In genomic region chr7:134611371-134611770, GRCm38 (mm10) we compare ENCODE assay signal across 14 mouse cellular contexts. TPM values are rescaled to one million over a fixed set of nuclear protein-coding genes. Genes with fewer than 3 reads are reported as not detected.
A peak's percentile ranks its signal among the peaks of the same experiment; 100 is the strongest.
DNase-seq lines count a peak whose midpoint lies in the region; ATAC-seq and TF ChIP-seq lines count a peak whose summit lies in the region.
"Had no signal": no experiment of that assay in that cellular context is flagged by ENCODE, and none has a peak within 500 bp of the region (broad histone marks: within the 10 kb centered on the region; RNA-seq: fewer than 3 reads in every experiment).

No protein-coding gene starts in this region.

- H3K9me3 ChIP-seq in lung, embryonic 15.5 days, result no peaks in the 10 kb centered on the region
- H3K9me3 ChIP-seq: heart, embryonic 10.5 days; midbrain, embryonic 15.5 days; neural tube, embryonic 12.5 days had no signal

- no peak for ATAC-seq in lung, embryonic 15.5 days (ENCODE audit: borderline replicate concordance, extremely low read depth, low FRiP score, low TSS enrichment)
- ATAC-seq: midbrain, embryonic 15.5 days had no signal

- no peaks in the 10 kb centered on the region for H3K27me3 ChIP-seq in kidney, adult 2 months (replicated peaks; ENCODE audit: control insufficient read depth, insufficient read depth, low read length)
- no peaks in the 10 kb centered on the region for H3K27me3 ChIP-seq in lung, embryonic 15.5 days
- H3K27me3 ChIP-seq: midbrain, embryonic 15.5 days; neural tube, embryonic 12.5 days had no signal

- H3K4me3 ChIP-seq in kidney, adult 2 months (ENCODE audit: insufficient read depth, low read depth, low read length), result no peak overlapping the region
- no peak overlapping the region for H3K4me3 ChIP-seq in lung, embryonic 15.5 days
- H3K4me3 ChIP-seq: heart, embryonic 10.5 days; midbrain, embryonic 15.5 days; neural tube, embryonic 12.5 days had no signal

- H3K27ac ChIP-seq in kidney, adult 2 months (ENCODE audit: insufficient read depth, low read depth, low read length), result peak overlapping the region; percentile 3; the same call in 1 of the 2 replicates
- no peak overlapping the region for H3K27ac ChIP-seq in lung, embryonic 15.5 days
- H3K27ac ChIP-seq: heart, embryonic 10.5 days; liver, embryonic 14.5 days; macrophage; midbrain, embryonic 15.5 days; neural tube, embryonic 12.5 days had no signal

- H3K4me2 ChIP-seq in lung, embryonic 15.5 days, result peak overlapping the region; percentile 12; the same call in 1 of the 2 replicates
- H3K4me2 ChIP-seq: midbrain, embryonic 15.5 days; neural tube, embryonic 12.5 days had no signal

- H3K36me3 ChIP-seq in kidney, adult 2 months (ENCODE audit: control insufficient read depth, insufficient read depth, low read length), result no peaks in the 10 kb centered on the region
- H3K36me3 ChIP-seq in lung, embryonic 15.5 days, result no peaks in the 10 kb centered on the region
- H3K36me3 ChIP-seq: heart, embryonic 10.5 days; midbrain, embryonic 15.5 days; neural tube, embryonic 12.5 days had no signal

- H3K9ac ChIP-seq in lung, embryonic 15.5 days, result no peak overlapping the region
- H3K9ac ChIP-seq: liver, embryonic 14.5 days; midbrain, embryonic 15.5 days; neural tube, embryonic 12.5 days had no signal

- H3K4me1 ChIP-seq in kidney, adult 2 months (ENCODE audit: control insufficient read depth, insufficient read depth, low read length), result peaks cover 23% of the 10 kb centered on the region; the same call in 1 of the 2 replicates
- H3K4me1 ChIP-seq in lung, embryonic 15.5 days, result peaks cover 18% of the 10 kb centered on the region
- H3K4me1 ChIP-seq: heart, embryonic 10.5 days; midbrain, embryonic 15.5 days had no signal

- no peak for TF ChIP-seq POLR2A in kidney, adult 2 months (IDR thresholded peaks at IDR 0.05; ENCODE audit: low read depth, low read length)

- TF ChIP-seq CTCF in kidney, adult 2 months (conservative IDR thresholded peaks at IDR 0.05; ENCODE audit: insufficient read depth, insufficient read length, low read depth, low read length), result no peak

- WGBS in kidney, adult 2 months, result 27% methylated on average over 9 of the region's 9 CpGs
- WGBS in lung, embryonic 15.5 days, result 53% methylated on average over 9 of the region's 9 CpGs

- DNase-seq in kidney, adult 2 months, result peak; percentile 29
- no peak for DNase-seq in kidney, adult 8-10 months
- no peak for DNase-seq in lung, postnatal 14 days
- peak; percentile 6 for DNase-seq in adipocyte (ENCODE audit: low spot score)
- DNase-seq in forelimb bud, embryonic 11.5 days (ENCODE audit: low read depth, low spot score), result peak; percentile 16
- DNase-seq in adrenal gland, adult 8-10 months, result no peak
- DNase-seq: gastrocnemius, postnatal 25 days; heart, postnatal 14 days had no signal

RNA-seq across cellular contexts. Expression of gene Dock1, which starts 59.1 kb away (rescaled TPM):
- polyA plus RNA-seq in kidney, adult 2 months (2012; rRNA removed), result 17.7 and 19.6 TPM in 2 replicates
- polyA plus RNA-seq in lung, embryonic 15.5 days (2015; fragmentation: Nextera tagmentation; extraction: Ambion mirVana), result 40.7 and 43.7 TPM in 2 replicates
- 100 to 1,000 TPM; 156 to 259 (median 216) TPM for total RNA-seq in adrenal gland, adult 8-10 months (2022)

Comparison
In these comparisons a context has a peak if more than half of its experiments do, and no peak if none do; other contexts are left out.
1. DNase-seq: peak in kidney, adult 2 months (single experiment), adipocyte (single experiment) and forelimb bud, embryonic 11.5 days (single experiment); none in kidney, adult 8-10 months (0 of 2), lung, postnatal 14 days (single experiment) and adrenal gland, adult 8-10 months (single experiment).